Mouse (Mus musculus) E14TG2a.4 (cell line): ENCODE data around the gene Rsad2.
"Not testable (repeated sequence)": the region's sequence is repeated elsewhere in the genome, so short reads cannot be mapped to it uniquely, and the experiment has no call there.

ENCODE experiments used
- H3K27me3 ChIP-seq: 2 replicates; pipeline ENCODE4 v1.6.1; 2014; ENCODE audit warnings: low read length, control low read depth; ENCODE audit not compliant: insufficient read depth
- H3K36me3 ChIP-seq: 2 replicates; pipeline ENCODE4 v1.6.1; 2014; ENCODE audit warnings: low read length, control low read depth; ENCODE audit not compliant: insufficient read depth
- H3K4me1 ChIP-seq: replicated peaks from 2 replicates; pipeline ENCODE4 v1.6.1; 2014; ENCODE audit warnings: low read depth, low read length, control low read depth
- H3K4me3 ChIP-seq: replicated peaks from 2 replicates; pipeline ENCODE4 v1.5.1; 2014; ENCODE audit warnings: mild to moderate bottlenecking, low read length
- H3K9me3 ChIP-seq: 2 replicates; pipeline ENCODE4 v1.6.1; 2014; ENCODE audit warnings: low read length, control low read depth
- CTCF ChIP-seq: conservative IDR thresholded peaks from 2 replicates; pipeline ENCODE4 v1.5.1; 2014; ENCODE audit warnings: low read length
- NANOG ChIP-seq: IDR thresholded peaks from 2 replicates; pipeline ENCODE4 v1.6.1; 2014; ENCODE audit warnings: borderline replicate concordance, low read length, mixed read lengths
- POU5F1 ChIP-seq: IDR thresholded peaks from 2 replicates; pipeline ENCODE4 v1.6.1; 2014; ENCODE audit warnings: low read length, borderline replicate concordance

The Rsad2 gene

GRCm38 (mm10) chr12:26436334-26436733 is 19.9 kb downstream of the Rsad2 start:
- no peak overlapping the region for H3K4me3 ChIP-seq
- H3K4me1 ChIP-seq = no peaks in the 10 kb centered on the region
- H3K27me3 ChIP-seq = no peaks in the 10 kb centered on the region
- no peak for TF ChIP-seq NANOG
- no peak for TF ChIP-seq CTCF
- TF ChIP-seq POU5F1 = no peak
- H3K9me3 ChIP-seq = no peaks in the 10 kb centered on the region
- H3K36me3 ChIP-seq = no peaks in the 10 kb centered on the region

DNA sequence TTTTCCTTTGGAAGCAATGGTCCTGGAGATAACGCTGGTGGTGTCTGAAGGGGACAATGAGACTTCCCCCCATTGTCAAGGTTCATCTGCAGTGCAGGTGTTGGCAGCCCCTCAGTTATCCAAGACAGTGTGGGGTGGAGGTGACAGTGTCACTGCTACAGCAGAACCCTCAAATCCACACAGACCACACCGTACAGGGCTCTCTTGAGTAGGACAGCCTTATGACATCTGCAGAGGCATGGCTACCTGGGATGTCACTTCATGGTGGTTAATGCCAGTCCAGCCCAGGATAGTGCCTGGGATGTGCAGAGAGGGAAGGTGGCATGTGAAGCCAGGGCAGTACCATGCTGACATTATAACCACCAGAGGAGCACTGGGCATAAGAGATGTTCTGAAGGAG is 27.5 kb downstream of the Rsad2 start:
- not testable (repeated sequence) for H3K9me3 ChIP-seq, H3K4me3 ChIP-seq, H3K36me3 ChIP-seq, H3K4me1 ChIP-seq, H3K27me3 ChIP-seq

GRCm38 (mm10) chr12:26424841-26425240 is 31.4 kb downstream of the Rsad2 start:
- no peaks in the 10 kb centered on the region for H3K27me3 ChIP-seq
- TF ChIP-seq POU5F1 (no peak), CTCF (peak; percentile 80), NANOG (no peak)
- H3K9me3 ChIP-seq = no peaks in the 10 kb centered on the region
- no peaks in the 10 kb centered on the region for H3K36me3 ChIP-seq
- H3K4me1 ChIP-seq = no peaks in the 10 kb centered on the region
- no peak overlapping the region for H3K4me3 ChIP-seq

DNA sequence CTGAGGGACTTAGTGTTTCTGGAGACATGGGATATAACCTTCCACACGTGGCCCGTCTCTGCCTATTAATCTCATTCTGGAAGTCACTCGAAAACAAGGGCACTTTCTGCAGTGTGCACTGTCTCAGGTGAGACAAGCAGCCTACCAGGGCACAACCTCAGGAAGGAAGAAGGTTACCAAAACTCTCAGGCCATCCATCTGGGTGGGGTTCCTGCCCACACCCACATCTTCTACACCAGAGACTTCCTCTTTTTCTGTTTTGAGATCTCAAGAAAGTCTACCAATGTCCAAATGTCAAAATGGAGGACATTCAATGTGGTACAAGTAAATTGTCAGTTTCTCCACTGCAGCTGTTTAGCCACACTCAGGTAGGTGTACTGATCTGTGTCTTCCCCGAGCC is 37.9 kb downstream of the Rsad2 start:
- H3K4me3 ChIP-seq = no peak overlapping the region
- no peaks in the 10 kb centered on the region for H3K36me3 ChIP-seq
- TF ChIP-seq NANOG (no peak), POU5F1 (no peak), CTCF (no peak)
- H3K27me3 ChIP-seq = peaks cover 15% of the 10 kb centered on the region
- no peaks in the 10 kb centered on the region for H3K9me3 ChIP-seq
- peaks cover 13% of the 10 kb centered on the region for H3K4me1 ChIP-seq

DNA sequence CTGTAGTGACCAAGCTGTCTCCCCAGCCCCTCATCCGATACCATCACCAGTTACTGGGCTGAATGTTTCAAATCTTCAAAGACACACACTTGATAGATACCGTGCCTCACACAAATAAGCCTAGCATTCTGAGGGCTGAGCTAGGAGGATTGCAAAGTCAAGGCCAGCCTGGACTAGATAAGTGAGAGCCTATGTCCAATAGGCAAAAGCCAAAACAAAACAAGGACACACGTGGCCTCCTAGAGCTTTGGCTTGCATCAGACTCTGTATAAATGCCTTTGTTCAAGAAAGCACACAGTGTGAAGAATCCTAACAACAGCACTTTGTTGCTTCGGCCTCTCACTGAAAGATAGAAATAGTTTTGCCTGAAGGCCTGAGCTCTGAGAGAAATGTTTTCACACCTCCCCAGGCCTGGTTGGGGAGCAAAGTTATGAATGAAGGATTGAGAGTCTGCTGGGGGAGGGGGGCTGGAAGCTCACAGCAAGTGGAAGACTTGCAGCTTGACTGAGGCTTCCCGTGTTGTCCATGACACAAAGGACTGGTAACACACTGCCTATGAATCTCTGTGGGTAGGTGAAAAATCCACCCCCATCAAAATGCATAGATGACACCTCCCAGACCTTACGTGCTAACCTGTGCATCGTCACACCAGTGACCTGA is 39.5 kb downstream of the Rsad2 start:
- Histone ChIP-seq H3K4me3 (no peak overlapping the region), H3K27me3 (peaks cover 25% of the 10 kb centered on the region), H3K4me1 (peaks cover 13% of the 10 kb centered on the region), H3K9me3 (no peaks in the 10 kb centered on the region), H3K36me3 (no peaks in the 10 kb centered on the region)
- no peak for TF ChIP-seq POU5F1
- no peak for TF ChIP-seq CTCF
- TF ChIP-seq NANOG = no peak

DNA sequence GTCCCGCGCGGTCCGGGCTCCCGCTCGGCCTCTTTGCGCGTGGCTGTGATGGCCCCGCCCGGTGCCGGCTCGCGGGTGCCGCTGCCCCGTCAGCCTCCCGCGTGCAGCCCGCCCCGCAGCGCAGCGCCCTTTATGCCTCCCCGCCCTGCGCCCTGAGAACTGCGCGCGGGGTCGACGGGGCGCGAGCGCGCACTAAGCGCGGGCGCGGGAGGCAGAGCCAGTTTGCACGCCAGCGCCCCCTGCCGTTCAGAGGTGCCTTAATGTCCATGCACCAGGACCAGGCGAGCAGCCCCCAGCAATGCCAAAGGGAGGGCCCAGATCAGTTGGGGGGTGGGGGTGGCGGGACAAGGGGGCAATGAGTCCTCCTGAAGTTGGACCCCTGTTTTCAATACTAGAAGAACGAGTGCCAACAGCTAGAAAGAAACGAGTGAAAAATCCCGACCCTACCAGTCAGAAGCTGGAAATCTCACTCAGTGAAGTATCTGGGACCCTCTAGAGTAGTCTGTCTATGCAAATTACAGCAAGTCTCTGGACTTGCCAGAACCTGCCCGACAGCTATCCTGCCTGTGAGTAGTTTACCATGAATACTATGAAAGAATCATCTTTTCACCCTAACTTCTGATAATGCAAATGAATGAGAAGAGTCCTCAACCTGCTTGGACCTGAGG is 41.0 kb downstream of the Rsad2 start, which contains the start of gene Rnf144a:
Rnf144a (minus strand) TSS at position 151 of the 668 bp plus-strand sequence.
- peaks cover 13% of the 10 kb centered on the region for H3K4me1 ChIP-seq
- no peak for TF ChIP-seq POU5F1
- peak; percentile 22 for TF ChIP-seq CTCF
- TF ChIP-seq NANOG = no peak

GRCm38 (mm10) chr12:26414451-26415103 is 41.7 kb downstream of the Rsad2 start:
- H3K4me1 ChIP-seq = peaks cover 13% of the 10 kb centered on the region
- TF ChIP-seq CTCF = no peak
- TF ChIP-seq POU5F1 = no peak
- no peak for TF ChIP-seq NANOG
- no peaks in the 10 kb centered on the region for H3K9me3 ChIP-seq
- H3K27me3 ChIP-seq = peaks cover 25% of the 10 kb centered on the region
- H3K4me3 ChIP-seq = peak overlapping the region; percentile 87
- H3K36me3 ChIP-seq = no peaks in the 10 kb centered on the region

More for the DNA sequence above, 41.0 kb downstream of the Rsad2 start, which contains the start of gene Rnf144a:
- Histone ChIP-seq H3K27me3 (peaks cover 25% of the 10 kb centered on the region), H3K36me3 (no peaks in the 10 kb centered on the region), H3K9me3 (no peaks in the 10 kb centered on the region), H3K4me3 (peak within 1 kb of the TSS; percentile 87)

GRCm38 (mm10) chr12:26413961-26414411 is 42.3 kb downstream of the Rsad2 start:
- Histone ChIP-seq H3K9me3 (no peaks in the 10 kb centered on the region), H3K27me3 (peaks cover 25% of the 10 kb centered on the region), H3K4me1 (peaks cover 15% of the 10 kb centered on the region), H3K36me3 (no peaks in the 10 kb centered on the region), H3K4me3 (peak overlapping the region; percentile 87)
- TF ChIP-seq CTCF = no peak
- TF ChIP-seq NANOG = no peak
- TF ChIP-seq POU5F1 = no peak
